Mouse (Mus musculus) lung, postnatal 10 days (tissue): ENCODE data around the gene Draxin.

Source experiments
- DNase-seq: peaks from one replicate; pipeline ENCODE4 v3.0.0; 2021

Draxin gene

GRCm38 (mm10) chr4:148082257-148083044, 48.0 kb downstream of the Draxin start:
- peak; percentile 83 for DNase-seq

- no peak for DNase-seq
These were observed 49.3 kb downstream of the Draxin start for GRCm38 (mm10) chr4:148081201-148081600.

GRCm38 (mm10) chr4:148080597-148080973, 49.9 kb downstream of the Draxin start:
- no peak for DNase-seq

GRCm38 (mm10) chr4:148079944-148080596, 50.4 kb downstream of the Draxin start:
- no peak for DNase-seq

- no peak for DNase-seq
These were observed 51.3 kb downstream of the Draxin start for GRCm38 (mm10) chr4:148079212-148079611.

GRCm38 (mm10) chr4:148075881-148076280, 54.6 kb downstream of the Draxin start:
- DNase-seq = no peak

GRCm38 (mm10) chr4:148075259-148075658, 55.2 kb downstream of the Draxin start:
- DNase-seq = peak; percentile 82

- peak; percentile 44 for DNase-seq
These were observed 55.8 kb downstream of the Draxin start for GRCm38 (mm10) chr4:148074521-148075189.

GRCm38 (mm10) chr4:148071508-148071907, 59.0 kb downstream of the Draxin start:
- DNase-seq = no peak

GRCm38 (mm10) chr4:148069602-148070218, 60.8 kb downstream of the Draxin start:
- DNase-seq = no peak

GRCm38 (mm10) chr4:148067346-148067745, 63.2 kb downstream of the Draxin start:
- no peak for DNase-seq

- peak; percentile 38 for DNase-seq
These were observed 64.1 kb downstream of the Draxin start for GRCm38 (mm10) chr4:148066401-148066744.

- peak; percentile 61 for DNase-seq
These were observed 64.6 kb downstream of the Draxin start for GRCm38 (mm10) chr4:148065702-148066400.

- no peak for DNase-seq
These were observed 69.4 kb downstream of the Draxin start for GRCm38 (mm10) chr4:148061086-148061480.

GRCm38 (mm10) chr4:148060120-148061085, 70.1 kb downstream of the Draxin start:
- peak; percentile 80 for DNase-seq

- DNase-seq = no peak
These were observed 71.5 kb downstream of the Draxin start for GRCm38 (mm10) chr4:148058993-148059392.

GRCm38 (mm10) chr4:148058218-148058819, 72.2 kb downstream of the Draxin start:
- no peak for DNase-seq

- DNase-seq = no peak
These were observed 72.8 kb downstream of the Draxin start for GRCm38 (mm10) chr4:148057661-148058209.

- no peak for DNase-seq
These were observed 73.7 kb downstream of the Draxin start for GRCm38 (mm10) chr4:148056801-148057200.

- DNase-seq = no peak
These were observed 74.3 kb downstream of the Draxin start for GRCm38 (mm10) chr4:148056246-148056645.
